Mouse (Mus musculus) heart, adult 2 months (tissue): ENCODE data around the gene Synm.

Experiments used
- CTCF ChIP-seq: fragments of 200-600 bp; IDR thresholded peaks from 2 replicates; pipeline ENCODE4 v1.8.1; 2022; ENCODE audit warnings: antibody characterized with exemption, mild to moderate bottlenecking, moderate library complexity
- EP300 ChIP-seq: fragments of 200-500 bp; IDR thresholded peaks from 2 replicates; pipeline ENCODE4 v1.6.1; 2011; ENCODE audit warnings: low read depth, low read length, control low read depth; ENCODE audit not compliant: insufficient read depth

DNA sequence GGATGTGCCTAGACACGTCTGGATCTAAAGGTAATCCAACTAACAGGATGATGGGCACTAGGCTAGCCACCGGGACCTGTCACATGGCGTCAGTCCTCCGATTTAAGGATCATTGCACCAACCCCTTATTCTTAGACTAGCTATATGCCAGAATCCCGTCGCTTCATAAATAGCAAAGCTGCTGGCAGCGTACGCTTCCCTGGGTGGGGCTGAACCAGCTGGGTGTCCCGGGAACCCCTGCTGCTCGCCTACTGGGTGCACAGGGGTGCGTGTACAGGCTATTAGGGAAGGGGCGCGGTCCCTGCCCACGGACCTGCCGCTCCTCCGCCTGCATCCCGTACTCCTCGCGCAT is 1.1 kb downstream of the Synm start:
- TF ChIP-seq CTCF (no peak), EP300 (no peak)
